Mouse (Mus musculus): ENCODE data around the gene Aldoart2.
"Not testable (repeated sequence)": the region's sequence is repeated elsewhere in the genome, so short reads cannot be mapped to it uniquely, and the experiment has no call there.

Aldoart2 gene

GRCm38 (mm10) chr12:55565206-55565605 is at the start of gene Aldoart2:
Gene Aldoart2, plus strand, starts transcription at chr12:55565239.
- DNase-seq (ENCODE audit: extremely low spot score, low spot score), result no peak

DNA sequence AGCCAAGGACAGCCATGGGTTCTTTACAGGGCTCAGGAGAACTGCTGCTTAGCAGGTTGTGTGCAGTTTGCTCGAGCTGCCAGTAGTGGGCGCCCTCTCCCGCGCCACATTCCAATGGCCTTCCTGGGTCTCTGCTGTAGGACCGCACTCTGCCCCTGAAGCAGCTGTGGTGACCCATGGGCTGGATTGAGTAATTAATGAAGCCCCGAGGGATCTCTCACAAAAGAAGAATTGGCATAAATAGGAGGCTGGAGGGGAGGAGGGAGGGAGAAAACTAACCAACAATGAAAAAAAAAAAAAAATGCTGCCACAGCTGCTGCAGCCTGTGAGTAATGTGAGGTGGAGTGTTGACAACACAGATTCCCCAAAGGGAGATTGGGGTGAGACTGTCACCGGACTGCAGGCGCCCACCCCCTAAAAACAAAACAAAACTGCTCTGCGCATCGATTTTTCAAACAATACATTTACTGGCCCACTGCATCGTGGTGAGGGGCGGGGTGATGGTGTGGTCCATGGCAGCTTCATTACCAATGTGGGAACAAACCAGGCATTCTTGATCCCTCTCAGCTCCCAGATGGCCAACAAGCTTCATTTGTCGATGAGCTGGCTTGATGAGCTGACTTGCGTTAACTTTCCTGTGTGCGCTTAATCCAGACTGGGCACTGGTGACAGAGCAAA is 46.8 kb upstream of the Aldoart2 start:
- peak; percentile 61 for DNase-seq (ENCODE audit: extremely low spot score, low spot score)

GRCm38 (mm10) chr12:55526983-55527752 is 37.9 kb upstream of the Aldoart2 start:
- DNase-seq (ENCODE audit: extremely low spot score, low spot score), result no peak

DNA sequence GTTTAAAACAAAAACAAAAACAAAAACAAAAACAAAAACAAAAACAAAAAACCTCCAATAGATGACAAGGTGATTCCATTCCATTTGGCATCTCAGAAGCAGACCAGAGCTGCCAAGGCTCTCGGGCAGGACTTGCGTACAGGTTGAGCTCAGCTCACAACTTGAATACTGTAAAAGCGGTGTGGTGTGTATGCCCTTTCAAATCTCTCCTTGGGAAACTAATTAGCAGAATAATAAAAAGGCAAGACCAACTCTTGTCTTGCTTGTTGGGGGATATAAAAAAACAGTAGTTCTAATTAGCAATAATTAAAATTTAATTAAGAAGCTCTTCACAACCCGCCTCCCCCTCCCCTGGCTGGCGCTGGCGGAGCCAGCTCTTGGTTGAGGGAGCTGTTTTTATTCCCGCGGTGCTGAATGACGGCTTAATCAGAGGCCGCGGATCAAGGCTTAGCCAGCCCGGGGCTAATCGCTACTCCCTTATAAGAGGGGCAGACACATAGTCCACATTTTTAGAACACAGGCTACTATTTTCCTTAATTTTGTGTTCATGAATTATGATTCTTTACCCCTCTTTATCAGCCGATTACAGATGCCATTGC is 28.4 kb upstream of the Aldoart2 start:
- peak; percentile 40 for DNase-seq (ENCODE audit: extremely low spot score, low spot score)

- DNase-seq (ENCODE audit: extremely low spot score, low spot score), result no peak
Observed at GRCm38 (mm10) chr12:55537742-55538141, 27.3 kb upstream of the Aldoart2 start.

DNA sequence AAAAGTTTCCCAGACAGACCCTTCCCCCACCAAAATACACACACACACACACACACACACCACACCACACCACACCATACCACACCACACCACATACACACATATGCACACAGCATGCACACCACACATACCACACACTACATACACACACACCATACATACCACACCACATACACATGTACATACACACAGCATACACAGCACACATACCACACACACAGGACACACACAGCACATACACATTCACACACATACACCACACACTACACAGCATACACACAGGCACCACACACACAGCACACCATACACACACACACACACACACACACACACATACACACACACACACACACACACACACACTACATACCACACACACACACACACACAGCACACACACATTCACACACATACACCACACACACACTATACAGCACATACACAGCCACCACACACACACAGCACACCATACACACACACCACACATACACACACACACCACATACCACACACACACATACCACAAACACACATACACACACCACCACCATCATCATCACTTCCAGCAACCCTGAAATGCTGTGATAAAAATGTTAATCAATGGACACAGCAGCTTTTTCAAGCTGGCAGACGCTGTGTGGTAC is 26.6 kb upstream of the Aldoart2 start:
- DNase-seq (ENCODE audit: extremely low spot score, low spot score), result no peak

GRCm38 (mm10) chr12:55539157-55539556 is 25.9 kb upstream of the Aldoart2 start:
- no peak for DNase-seq (ENCODE audit: extremely low spot score, low spot score)

GRCm38 (mm10) chr12:55554901-55555300 is 10.1 kb upstream of the Aldoart2 start:
- DNase-seq (ENCODE audit: extremely low spot score, low spot score), result not testable (repeated sequence)

GRCm38 (mm10) chr12:55557866-55558265 is 7.2 kb upstream of the Aldoart2 start:
- no peak for DNase-seq (ENCODE audit: extremely low spot score, low spot score)

- DNase-seq (ENCODE audit: extremely low spot score, low spot score), result no peak
Observed at GRCm38 (mm10) chr12:55559184-55559855, 5.7 kb upstream of the Aldoart2 start.

DNA sequence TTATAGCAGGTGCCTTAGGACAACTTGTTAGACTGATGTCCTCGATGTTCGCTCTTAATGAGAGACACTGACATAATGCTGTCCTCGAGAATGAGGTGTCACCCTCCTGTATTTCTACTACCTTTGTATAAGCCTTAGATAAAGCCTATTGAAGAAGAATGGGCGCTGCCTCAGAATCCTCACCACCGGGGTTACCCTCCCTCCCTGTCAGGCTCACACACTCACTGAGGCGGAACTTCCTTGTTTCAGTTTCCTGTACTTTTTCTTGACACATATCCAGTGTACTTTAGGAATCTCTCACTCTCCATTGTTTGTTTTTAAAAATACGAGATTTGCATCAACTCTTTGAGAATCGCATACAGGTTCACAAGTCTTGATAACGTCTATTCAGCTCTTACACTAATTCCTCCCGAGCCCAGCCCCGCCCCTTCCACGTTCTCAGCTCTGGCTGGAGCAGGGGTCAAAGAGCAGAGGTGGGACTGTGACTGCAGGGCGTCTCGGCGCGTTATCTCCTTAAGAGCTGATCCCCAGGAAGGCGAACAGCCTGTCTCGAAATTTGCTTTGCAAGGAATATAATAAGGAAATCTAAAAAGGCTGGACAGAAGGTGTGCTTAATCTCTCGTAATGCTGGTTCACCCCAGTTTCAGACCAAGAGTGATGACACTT is 4.9 kb upstream of the Aldoart2 start:
- peak; percentile 29 for DNase-seq (ENCODE audit: extremely low spot score, low spot score)

DNA sequence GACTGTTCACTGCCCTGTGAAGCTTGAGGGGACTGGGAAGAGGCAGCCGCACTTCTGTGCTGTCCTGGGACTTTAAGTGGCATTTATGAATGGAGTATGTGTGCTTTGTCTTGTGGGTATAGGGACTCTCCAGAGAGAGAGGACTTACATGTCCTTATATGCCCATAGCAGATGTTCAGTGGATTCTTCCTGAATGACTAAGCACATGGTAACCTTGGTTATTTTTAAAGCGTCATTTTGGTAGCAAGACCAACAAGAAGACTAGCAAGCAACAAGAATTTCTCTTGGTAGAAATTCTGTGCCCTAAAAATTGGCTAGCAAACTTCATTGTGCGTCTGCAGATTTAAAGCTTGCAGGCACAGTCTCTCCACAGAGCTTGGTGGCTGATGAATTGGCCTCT is 1.3 kb upstream of the Aldoart2 start:
- DNase-seq (ENCODE audit: extremely low spot score, low spot score), result no peak

- DNase-seq (ENCODE audit: extremely low spot score, low spot score), result no peak
Observed at GRCm38 (mm10) chr12:55564187-55564963, 664 bp upstream of the Aldoart2 start.

- DNase-seq (ENCODE audit: extremely low spot score, low spot score), result no peak
Observed at GRCm38 (mm10) chr12:55565867-55566266, 828 bp downstream of the Aldoart2 start.

DNA sequence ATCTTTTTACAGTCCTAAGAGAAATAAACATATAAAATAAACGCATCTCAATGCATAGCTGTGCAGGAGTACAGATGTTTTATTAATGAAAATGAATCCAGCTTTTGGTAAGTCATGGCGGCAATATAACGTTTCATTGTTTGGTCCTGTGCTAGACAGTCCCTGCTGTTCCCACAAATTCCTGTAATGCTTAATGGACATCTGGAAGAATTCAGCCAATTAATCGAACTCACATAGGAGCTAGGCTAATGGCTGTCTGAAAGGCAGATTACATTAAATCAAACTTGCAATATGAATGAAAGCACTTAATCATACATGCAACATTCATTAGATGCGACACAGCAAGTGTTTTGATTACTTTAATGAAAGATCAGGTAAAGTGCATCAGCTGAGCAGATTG is 1.8 kb downstream of the Aldoart2 start:
- DNase-seq (ENCODE audit: extremely low spot score, low spot score), result no peak

DNA sequence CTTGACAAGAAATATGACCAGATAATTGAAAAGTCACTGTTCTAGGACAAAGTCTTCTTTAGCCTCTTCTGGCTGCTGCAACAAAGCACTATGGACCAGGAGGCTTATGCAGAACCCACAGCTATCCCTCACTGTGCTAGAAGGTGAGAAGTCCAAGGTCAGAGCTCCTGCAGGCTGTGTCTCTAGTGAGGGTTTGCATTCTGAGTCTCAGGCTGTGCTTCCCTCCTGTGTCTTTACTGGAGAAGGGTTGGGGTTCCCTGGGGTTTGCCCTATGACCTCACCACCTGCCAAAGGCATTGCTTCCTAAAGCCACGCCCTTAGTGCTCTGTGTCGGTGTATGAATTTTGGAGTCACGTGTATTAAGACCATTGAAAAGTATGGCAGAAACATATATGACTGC is 3.4 kb downstream of the Aldoart2 start:
- DNase-seq (ENCODE audit: extremely low spot score, low spot score), result no peak

DNA sequence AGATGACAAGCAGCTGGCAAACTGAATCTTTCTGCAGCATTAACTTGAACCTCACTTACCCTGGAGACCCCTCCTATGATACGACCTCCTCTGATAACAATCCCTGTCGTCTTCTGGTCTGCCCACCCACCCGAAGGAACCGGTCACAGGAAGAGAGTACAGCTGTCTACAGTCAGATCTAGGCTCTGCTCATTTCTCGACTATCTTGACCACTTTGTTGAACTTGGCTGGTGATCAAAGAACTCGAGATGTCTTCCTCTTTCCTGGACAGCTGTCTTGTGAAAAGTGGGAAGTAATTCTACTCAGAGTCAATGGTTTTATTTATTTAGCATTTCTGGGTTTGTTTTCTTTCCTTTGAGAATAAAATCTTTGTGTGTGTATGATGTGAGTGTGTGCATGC is 4.6 kb downstream of the Aldoart2 start:
- DNase-seq (ENCODE audit: extremely low spot score, low spot score), result no peak

DNA sequence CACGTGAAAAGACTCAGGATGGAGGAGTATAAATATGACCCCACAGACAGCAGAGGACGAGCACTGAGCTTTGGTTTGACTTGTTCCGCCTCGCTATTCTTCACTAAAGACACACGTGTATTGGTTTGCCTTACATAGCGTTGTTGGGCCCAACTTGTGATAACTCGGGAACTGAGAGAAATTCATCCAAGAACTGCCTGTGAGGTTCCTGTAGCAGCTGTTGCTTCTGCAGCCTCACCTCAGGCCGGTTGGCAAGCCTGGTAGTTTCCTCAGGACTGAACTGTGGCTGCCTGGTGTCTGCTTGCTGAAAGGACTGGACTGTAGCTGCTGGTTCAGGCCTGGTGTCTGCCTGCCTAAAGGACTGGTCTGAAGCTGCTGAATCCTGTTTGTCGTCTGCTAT is 5.6 kb downstream of the Aldoart2 start:
- DNase-seq (ENCODE audit: extremely low spot score, low spot score), result no peak

DNA sequence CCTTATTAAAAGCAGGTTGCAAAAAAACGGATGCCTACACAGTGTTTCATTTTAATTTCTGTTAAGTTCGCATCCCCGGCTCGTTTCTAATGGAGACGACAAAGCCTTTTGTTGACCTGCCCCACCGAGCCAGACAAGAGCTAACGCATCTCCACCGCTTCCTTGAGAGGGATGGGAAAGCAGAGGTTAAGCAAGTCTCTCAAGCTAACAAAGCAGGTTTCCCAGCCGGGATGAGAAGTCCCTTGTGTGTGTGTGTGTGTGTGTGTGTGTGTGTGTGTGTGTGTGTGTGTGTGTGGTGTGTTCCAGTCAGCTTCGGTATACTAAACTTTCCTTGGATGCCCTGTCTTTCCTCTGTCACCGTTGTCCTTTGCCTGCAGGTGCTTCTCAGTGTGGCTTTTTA is 6.1 kb downstream of the Aldoart2 start:
- no peak for DNase-seq (ENCODE audit: extremely low spot score, low spot score)

DNA sequence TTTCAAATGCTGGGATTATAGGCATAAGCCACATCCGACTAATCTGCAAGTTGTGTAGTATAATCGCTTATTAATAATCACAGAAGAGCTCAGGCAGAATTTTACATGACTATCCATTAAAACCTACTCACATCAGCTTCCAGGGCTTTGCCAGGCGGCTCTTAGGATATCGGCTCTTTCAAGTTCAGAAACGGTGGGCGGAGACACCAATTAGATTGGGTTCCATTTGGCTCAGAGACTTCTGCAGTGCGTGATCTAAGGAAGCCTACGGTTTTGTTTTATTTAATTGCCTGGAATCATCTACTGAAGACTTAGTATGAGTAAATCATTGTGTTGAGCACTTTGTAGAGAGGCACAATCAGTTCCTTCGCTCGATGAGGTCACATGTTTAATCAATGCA is 6.6 kb downstream of the Aldoart2 start:
- DNase-seq (ENCODE audit: extremely low spot score, low spot score), result no peak

Measured in neural tube, embryonic 10.5 days (tissue).